Mouse (Mus musculus): ENCODE data around the gene Slfn4.
A peak's percentile ranks its signal among the peaks of the same experiment; 100 is the strongest.
"Not testable (repeated sequence)": the region's sequence is repeated elsewhere in the genome, so short reads cannot be mapped to it uniquely, and the experiment has no call there.

Gene Slfn4

GRCm38 (mm10) chr11:83174948-83175539 is at the start of gene Slfn4:
Slfn4 (plus strand) TSS chr11:83175186.
- no peak for DNase-seq (ENCODE audit: extremely low spot score)

GRCm38 (mm10) chr11:83125633-83126032 is 49.4 kb upstream of the Slfn4 start:
- DNase-seq (ENCODE audit: extremely low spot score), result not testable (repeated sequence)

DNA sequence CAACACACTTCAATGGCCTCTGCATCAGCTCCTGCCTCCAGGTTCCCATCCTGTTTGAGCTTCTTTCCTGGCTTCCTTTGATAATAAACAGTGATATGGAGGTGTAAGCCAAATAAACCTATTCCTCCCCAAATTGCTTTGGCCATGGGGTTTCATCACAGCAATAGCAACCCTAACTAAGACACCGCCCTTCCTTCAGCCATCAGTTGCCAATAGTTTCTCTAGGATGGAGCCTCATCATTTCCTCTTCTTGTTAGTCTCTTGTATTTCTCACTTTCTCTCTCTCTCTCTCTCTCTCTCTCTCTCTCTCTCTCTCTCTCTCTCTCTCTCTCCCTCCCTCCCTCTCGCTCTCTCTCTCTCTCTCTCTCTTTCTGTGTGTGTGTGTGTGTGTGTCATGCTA is 37.7 kb upstream of the Slfn4 start:
- DNase-seq (ENCODE audit: extremely low spot score), result not testable (repeated sequence)

GRCm38 (mm10) chr11:83148939-83149338 is 26.0 kb upstream of the Slfn4 start:
- not testable (repeated sequence) for DNase-seq (ENCODE audit: extremely low spot score)

DNA sequence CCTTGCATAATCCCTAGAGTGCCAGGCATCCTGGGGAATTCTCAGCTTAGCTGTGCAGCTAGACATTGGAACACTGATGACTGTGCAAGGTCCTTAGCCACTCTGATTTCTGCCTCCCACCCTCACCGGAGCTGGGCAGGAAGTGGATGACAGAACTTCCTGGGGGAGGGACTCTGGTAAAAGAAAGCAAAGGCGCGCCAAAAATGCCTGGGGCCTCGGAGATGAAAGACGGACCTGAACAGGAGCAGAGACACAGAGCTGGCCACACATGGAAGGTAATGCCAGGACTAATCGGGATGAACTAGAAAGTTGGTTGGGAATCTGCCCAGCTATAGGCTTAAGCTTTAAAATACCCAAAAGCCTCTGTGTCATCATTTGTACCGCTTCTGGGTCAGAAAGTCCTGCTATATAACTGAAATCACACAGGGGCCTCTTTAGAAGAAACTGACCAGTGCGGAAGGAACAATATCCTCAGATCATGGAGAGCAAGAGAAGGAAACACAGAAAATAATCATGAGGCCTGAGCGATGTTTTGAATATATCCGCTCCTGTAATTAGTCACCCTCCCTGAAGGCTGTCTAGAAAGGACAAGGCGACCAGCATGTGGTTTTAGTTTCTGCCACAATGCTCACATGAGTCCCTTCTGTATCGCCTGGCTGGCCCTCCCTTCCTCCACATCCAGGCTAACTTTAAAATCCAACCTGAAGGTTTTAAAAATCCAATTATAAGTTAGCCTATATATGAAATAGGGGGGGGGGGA is 16.3 kb downstream of the Slfn4 start, which contains the start of gene Slfn3:
TSS of gene Slfn3 (plus strand) at position 197 of the 760 bp plus-strand sequence.
- no peak for DNase-seq (ENCODE audit: extremely low spot score)

DNA sequence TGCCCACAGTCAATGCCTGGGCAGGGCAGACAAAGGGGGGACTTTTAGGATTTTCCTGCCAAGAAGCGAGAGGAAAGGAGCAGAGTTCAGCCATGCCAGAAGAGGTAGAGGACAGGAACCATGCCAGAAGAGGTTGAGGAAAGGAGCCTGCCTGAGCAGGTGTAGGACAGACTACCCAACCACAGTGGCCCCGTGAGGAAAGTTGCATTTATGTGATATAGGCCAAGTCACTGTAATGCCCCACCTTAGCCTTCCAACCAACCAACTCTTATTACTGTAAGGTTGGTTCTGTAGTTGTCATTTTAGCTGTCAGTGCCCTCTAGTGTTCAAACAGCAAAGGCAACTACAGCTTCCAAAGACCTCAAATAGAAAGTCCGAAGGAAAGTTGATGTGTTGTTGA is 17.0 kb downstream of the Slfn4 start:
- DNase-seq (ENCODE audit: extremely low spot score), result peak; percentile 2

GRCm38 (mm10) chr11:83205002-83205401 is 30.0 kb downstream of the Slfn4 start:
- DNase-seq (ENCODE audit: extremely low spot score), result no peak

- DNase-seq (ENCODE audit: extremely low spot score), result no peak
Observed at GRCm38 (mm10) chr11:83216119-83216518, 41.1 kb downstream of the Slfn4 start.

- DNase-seq (ENCODE audit: extremely low spot score), result no peak
Observed at GRCm38 (mm10) chr11:83221328-83221877, 46.4 kb downstream of the Slfn4 start.

DNA sequence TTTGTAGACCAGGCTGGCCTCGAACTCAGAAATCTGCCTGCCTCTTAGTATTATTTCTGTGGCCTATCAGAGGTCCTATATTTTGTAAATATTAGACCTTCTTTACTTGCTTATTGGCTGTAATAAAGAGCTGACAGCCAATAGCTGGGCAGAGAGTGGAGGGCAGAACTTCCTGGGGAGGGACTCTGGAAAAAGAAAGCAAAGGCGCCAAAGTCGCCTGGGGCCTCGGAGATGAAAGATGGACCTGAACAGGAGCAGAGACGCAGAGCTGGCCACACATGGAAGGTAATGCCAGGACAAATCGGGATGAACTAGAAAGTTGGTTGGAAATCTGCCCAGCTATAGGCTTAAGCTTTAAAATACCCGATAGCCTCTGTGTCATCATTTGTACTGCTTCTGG is 48.4 kb downstream of the Slfn4 start:
- no peak for DNase-seq (ENCODE audit: extremely low spot score)

GRCm38 (mm10) chr11:83223793-83224192 is 48.8 kb downstream of the Slfn4 start:
- DNase-seq (ENCODE audit: extremely low spot score), result not testable (repeated sequence)

- DNase-seq (ENCODE audit: extremely low spot score), result no peak
Observed at GRCm38 (mm10) chr11:83224217-83224616, 49.2 kb downstream of the Slfn4 start.

- no peak for DNase-seq (ENCODE audit: extremely low spot score)
Observed at GRCm38 (mm10) chr11:83224750-83225149, 49.8 kb downstream of the Slfn4 start.

DNA sequence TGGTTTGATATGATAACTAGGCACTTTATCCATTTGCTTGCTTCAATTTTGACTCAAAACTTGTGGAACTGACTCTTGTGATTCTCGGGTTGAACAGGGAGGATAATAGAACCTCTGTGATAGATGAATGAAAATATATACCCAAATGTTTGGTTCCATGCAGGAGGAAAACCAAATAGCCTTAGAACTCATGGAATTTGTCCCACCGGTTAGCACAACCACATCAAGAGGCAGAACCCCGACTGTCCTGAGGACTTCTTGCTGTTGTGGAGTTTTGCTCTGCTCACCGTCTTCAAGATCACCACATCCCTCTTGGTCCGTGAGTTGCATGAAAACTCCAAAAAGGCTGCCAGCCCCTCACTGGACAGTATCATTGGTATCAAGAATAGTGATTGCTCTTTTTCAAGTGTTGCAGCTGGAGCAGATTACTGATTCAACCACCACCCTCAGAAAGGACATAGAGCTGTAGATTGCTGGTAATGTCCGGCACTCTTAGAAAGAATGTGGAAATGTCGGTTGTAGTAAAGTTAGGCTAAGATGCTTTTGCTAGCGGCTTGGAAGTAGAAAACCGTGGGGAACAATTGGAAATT is 50.5 kb downstream of the Slfn4 start:
- no peak for DNase-seq (ENCODE audit: extremely low spot score)

DNA sequence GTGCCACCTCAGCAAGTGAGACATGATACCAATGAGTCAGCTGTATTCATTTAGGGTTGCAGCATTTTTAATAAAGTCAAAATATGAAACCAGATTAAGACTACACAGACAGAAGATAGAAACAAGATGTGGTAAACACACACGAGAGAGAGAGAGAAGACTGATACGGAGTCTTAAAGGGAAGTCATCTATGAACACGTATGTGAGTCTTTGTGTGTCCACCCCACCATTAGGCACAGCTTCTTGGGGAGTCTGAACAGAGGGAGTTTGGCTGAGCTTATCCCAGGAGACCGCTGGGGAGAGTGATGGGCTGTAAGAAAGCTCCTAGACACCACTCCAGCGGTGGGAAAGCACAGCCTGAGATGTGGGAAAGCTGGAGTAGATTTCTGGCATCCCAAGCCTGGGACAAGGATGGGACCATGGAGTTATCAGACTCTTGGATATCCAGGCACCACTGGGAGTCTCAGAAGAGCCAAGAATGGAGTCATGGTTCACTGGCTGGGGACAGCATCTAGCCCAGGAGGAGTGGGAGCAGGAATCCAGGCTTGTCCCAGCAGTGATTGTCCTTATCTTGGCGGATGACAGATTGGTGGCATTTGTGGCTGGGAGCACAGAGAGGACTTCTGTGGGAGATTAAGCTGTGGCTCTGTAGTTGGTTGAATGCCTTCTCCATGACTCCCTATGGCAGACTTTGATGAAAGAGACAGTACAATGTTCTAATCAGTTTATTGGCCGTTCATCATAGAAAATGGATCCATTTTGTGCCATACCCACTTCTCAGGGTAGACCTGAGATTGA is 53.1 kb downstream of the Slfn4 start:
- DNase-seq (ENCODE audit: extremely low spot score), result no peak

DNA sequence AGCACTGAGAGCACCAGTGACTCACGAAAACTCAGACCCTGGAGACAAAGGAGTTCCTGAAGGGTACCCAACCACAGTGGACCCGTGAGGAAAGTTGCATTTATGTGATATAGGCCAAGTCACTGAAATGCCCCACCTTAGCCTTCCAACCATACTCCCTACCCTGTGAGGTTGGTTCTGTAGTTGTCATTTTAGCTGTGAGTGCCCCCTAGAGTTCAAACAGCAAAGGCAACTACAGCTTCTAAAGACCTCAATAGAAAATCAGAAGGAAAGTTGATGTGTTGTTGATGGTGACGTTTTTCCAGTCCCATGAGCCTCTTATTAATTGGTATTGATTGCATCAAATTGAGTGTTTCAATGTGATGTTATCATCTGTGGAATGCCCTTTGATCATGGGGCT is 56.0 kb downstream of the Slfn4 start:
- no peak for DNase-seq (ENCODE audit: extremely low spot score)

GRCm38 (mm10) chr11:83233621-83234020 is 58.6 kb downstream of the Slfn4 start:
- not testable (repeated sequence) for DNase-seq (ENCODE audit: extremely low spot score)

GRCm38 (mm10) chr11:83237390-83237789 is 62.4 kb downstream of the Slfn4 start:
- DNase-seq (ENCODE audit: extremely low spot score), result not testable (repeated sequence)

- DNase-seq (ENCODE audit: extremely low spot score), result no peak
Observed at GRCm38 (mm10) chr11:83238389-83238788, 63.4 kb downstream of the Slfn4 start.

- DNase-seq (ENCODE audit: extremely low spot score), result no peak
Observed at GRCm38 (mm10) chr11:83239811-83240210, 64.8 kb downstream of the Slfn4 start.
